Mouse (Mus musculus) left cerebral cortex, adult 6 months (tissue): Measurements from ENCODE around the gene Secisbp2. TPM values are rescaled to one million over a fixed set of nuclear protein-coding genes. Genes with fewer than 3 reads are reported as not detected.

Experiments
- long read RNA-seq, 2 experiments: library from polyadenylated mRNA; unstranded; transcript quantifications; one replicate each; pipeline ENCODE4 v2.0.0; 2019 to 2020
- polyA plus RNA-seq: library from polyadenylated mRNA; unstranded; fragments of <200 nt; fragmentation: Nextera tagmentation; gene quantifications from 2 replicates; pipeline ENCODE4 v1.2.3, GENCODE M21; 2021

Gene Secisbp2
- polyA plus RNA-seq = 10.7 and 19.6 TPM in 2 replicates
- long read RNA-seq, experiment 1, transcript Secisbp2-201 (17 exons, 3,328 nt) = major isoform, 5 of 30 reads
- long read RNA-seq, experiment 1, partial matches to known transcripts = 14 of 30 reads
- long read RNA-seq, experiment 1, other reads (novel, unspliced or antisense) = 7 of 30 reads
- long read RNA-seq, experiment 2, partial matches to known transcripts = 20 of 28 reads
- long read RNA-seq, experiment 2, other reads (novel, unspliced or antisense) = 5 of 28 reads

DNA sequence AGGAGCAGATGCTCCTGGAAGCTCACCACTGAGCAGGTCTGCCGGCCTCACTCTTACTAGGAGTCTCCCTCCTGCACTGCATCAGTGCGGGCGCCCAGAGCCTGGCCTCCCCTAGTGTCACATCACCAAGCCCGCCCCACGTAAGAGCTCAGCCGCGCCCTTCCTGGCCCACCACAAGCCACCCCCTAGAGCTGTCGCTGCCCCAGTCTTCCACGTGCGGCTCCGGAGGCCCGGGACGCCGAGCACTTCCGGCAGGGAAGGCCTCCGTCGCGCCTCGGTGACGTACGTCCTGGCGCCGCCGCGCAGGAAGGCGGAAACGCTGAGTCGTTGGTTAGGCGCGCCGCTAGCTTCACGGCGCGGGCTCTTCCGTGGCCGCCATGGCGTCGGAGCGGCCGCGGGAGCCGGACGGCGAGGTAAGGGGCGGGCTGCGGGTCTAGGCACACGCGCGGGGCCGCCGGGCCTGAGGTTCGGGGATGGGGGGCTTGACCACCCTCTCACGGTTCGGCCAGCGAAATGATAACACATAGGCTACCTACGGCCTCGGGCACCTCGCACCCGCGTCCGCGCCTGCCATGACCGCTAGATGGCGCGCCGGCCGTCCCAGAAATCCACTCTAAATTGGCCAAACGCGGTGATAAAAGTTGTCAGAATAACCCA, at the start of gene Secisbp2:
Secisbp2 (plus strand) TSS at position 290 of the 657 bp plus-strand sequence.

DNA sequence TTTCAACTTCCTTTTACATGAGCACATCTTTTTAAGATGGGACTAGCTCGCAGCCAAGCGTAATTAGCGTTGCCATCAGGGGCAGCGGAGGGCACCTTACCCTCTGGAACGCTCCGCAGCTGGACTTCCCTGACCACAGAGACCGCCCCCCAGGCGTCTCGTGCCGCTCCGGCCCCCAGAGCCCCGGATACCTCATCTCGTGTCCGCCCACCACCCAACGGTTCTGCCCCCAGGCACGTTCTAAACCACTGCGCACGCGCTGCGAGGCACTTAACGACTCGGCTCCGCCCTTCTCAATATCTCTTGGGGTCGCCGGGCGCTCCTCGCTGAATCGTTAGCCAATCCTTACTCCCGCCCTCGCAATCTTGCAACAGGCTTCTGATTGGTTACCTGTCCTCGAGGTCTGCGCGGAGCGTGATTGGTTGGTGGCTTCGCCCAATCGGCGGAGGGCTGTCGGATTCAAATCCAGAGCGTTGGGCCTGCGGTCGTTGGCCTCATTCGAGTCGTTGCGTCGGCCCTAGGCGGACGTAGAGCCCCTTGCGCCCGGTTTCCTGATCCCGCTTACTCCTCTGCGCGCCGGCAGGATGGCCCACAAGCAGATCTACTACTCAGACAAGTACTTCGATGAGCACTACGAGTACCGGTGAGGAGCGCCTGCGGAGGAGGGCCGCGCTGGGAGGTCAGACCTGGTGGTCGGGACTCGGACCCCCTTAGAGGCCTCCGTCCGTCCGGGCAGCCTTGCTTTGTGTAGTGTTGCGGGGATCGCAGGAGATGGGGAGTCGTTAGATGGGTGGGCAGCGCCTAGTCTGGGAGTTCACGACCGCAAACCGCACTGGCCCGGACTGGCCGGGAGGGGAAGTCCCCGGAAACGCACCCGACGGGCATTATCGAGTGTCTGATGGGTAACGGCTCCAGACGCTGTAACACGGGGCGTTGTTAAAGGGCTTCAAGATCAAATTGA, 6.4 kb upstream of the Secisbp2 start, which contains the start of gene Cks2:
Cks2 (plus strand) TSS at position 404 of the 961 bp plus-strand sequence.

Other genes with a start within 250 kb of the Secisbp2 start
- gene S1pr3, start 243.1 kb upstream of the Secisbp2 start, polyA plus RNA-seq = 2.8 and 3.6 TPM in 2 replicates
- 6.0 and 69.1 TPM in 2 replicates for gene Shc3, start 82.3 kb upstream of the Secisbp2 start, polyA plus RNA-seq
- 6.3 and 7.1 TPM in 2 replicates for gene Cks2, start 6.5 kb upstream of the Secisbp2 start, polyA plus RNA-seq
- 31.9 TPM in 2 replicates for gene Sema4d, start 142.1 kb downstream of the Secisbp2 start, polyA plus RNA-seq
- gene Gadd45g, start 195.0 kb downstream of the Secisbp2 start, polyA plus RNA-seq = 82.9 and 86.5 TPM in 2 replicates